Mouse (Mus musculus): ENCODE measurements around the gene Upk2. TPM values are rescaled to one million over a fixed set of nuclear protein-coding genes. Genes with fewer than 3 reads are reported as not detected.
A peak's percentile ranks its signal among the peaks of the same experiment; 100 is the strongest.

The Upk2 gene
- total and polyA plus RNA-seq, 3 experiments: not detected

DNA sequence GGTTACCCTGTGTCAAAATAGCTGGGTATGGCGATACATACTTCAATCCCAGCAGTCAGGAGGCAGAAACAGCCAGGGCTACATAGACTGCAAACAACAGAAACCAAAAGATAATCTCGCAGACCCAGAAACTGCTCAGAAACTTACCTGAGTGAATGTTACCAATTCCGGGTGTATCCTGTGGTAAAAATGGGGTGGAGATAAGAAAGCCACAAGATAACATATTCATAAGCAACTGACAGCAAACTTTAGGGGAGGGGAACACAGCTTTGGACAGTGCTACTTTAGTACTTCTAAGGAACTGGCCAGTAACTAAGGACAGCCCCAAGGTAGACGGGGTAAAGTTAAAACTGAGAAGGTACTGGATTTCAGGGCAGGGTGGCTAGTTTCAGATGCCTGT, 42.5 kb downstream of the Upk2 start:
- no peak for TF ChIP-seq SIN3A (IDR thresholded peaks at IDR 0.05; ENCODE audit: low read length)
- TF ChIP-seq POLR2AphosphoS2 (IDR thresholded peaks at IDR 0.05; ENCODE audit: low read depth, low read length): peak; percentile 47
- TF ChIP-seq CHD2 (IDR thresholded peaks at IDR 0.05; ENCODE audit: low read length): peak; percentile 62; the same call in 1 of the 2 replicates
- TF ChIP-seq CTCF (conservative IDR thresholded peaks at IDR 0.05 in 1 of 2, IDR thresholded peaks at IDR 0.05 in 1 of 2; ENCODE audit: low read depth in 2 of 2, low read length in 2 of 2): no peak
- TF ChIP-seq ZMIZ1 (IDR thresholded peaks at IDR 0.05; ENCODE audit: low read depth, low read length): peak; percentile 58
- no peak for TF ChIP-seq MXI1 (IDR thresholded peaks at IDR 0.05; ENCODE audit: low read depth, low read length)
- TF ChIP-seq BHLHE40 (IDR thresholded peaks at IDR 0.05; ENCODE audit: low read depth, low read length): no peak
- no peak for TF ChIP-seq MYC (IDR thresholded peaks at IDR 0.05; ENCODE audit: low read depth, low read length)
- Histone ChIP-seq H3K4me1 (ENCODE audit: control insufficient read depth in 1 of 2, insufficient read depth in 2 of 2) (peaks cover 5 to 43% of the 10 kb centered on the region in 2 experiments; a peak in 3 of 4 replicates), H3K9me3 (replicated peaks; ENCODE audit: low read length) (no peaks in the 10 kb centered on the region), H3K4me3 (replicated peaks in 1 of 3; ENCODE audit: low read depth in 2 of 3, low read length in 2 of 3, poor library complexity in 1 of 3) (no peak overlapping the region), H3K4me2 (ENCODE audit: insufficient read depth, low read depth, poor library complexity, severe bottlenecking) (no peak overlapping the region), H3K36me3 (replicated peaks in 1 of 2; ENCODE audit: control insufficient read depth in 1 of 2, insufficient read depth in 1 of 2, low read length in 1 of 2) (peaks cover 57 to 77% of the 10 kb centered on the region in 2 experiments), H3K27ac (ENCODE audit: insufficient read depth, low read depth) (no peak overlapping the region), H3K27me3 (replicated peaks) (no peaks in the 10 kb centered on the region), H3K9ac (ENCODE audit: insufficient read depth, low read depth) (no peak overlapping the region), H3K79me2 (replicated peaks; ENCODE audit: control insufficient read depth, extremely low read depth, insufficient read depth, poor library complexity, severe bottlenecking) (peaks cover 26% of the 10 kb centered on the region)
- no peak for DNase-seq (ENCODE audit: extremely low read depth)
- dilution Hi-C loops (cut with MboI; ENCODE audit: extremely low pct_ligation_motif_present, extremely low pct_unique_long_range_greater_than_20kb, low sequenced_read_pairs): no loop called here
- in situ Hi-C loops (cut with MboI; ENCODE audit: low pct_ligation_motif_present, low pct_unique_long_range_greater_than_20kb, low sequenced_read_pairs): no loop called here

- H3K79me2 ChIP-seq (replicated peaks; ENCODE audit: control insufficient read depth, extremely low read depth, insufficient read depth, poor library complexity, severe bottlenecking): peaks cover 26% of the 10 kb centered on the region
- H3K4me1 ChIP-seq (ENCODE audit: control insufficient read depth in 1 of 2, insufficient read depth in 2 of 2): peaks cover 5 to 39% of the 10 kb centered on the region in 2 experiments; a peak in 3 of 4 replicates
- H3K9ac ChIP-seq (ENCODE audit: insufficient read depth, low read depth): no peak overlapping the region
- peaks cover 57 to 77% of the 10 kb centered on the region in 2 experiments for H3K36me3 ChIP-seq (replicated peaks in 1 of 2; ENCODE audit: control insufficient read depth in 1 of 2, insufficient read depth in 1 of 2, low read length in 1 of 2)
- no peak overlapping the region for H3K27ac ChIP-seq (ENCODE audit: insufficient read depth, low read depth)
- H3K27me3 ChIP-seq (replicated peaks): no peaks in the 10 kb centered on the region
- 0 out of 2 replicates have a peak, but pooled peaks have one; percentile 11 for TF ChIP-seq POLR2A (IDR thresholded peaks at IDR 0.05; ENCODE audit: low read depth, low read length)
- TF ChIP-seq SMC3 (IDR thresholded peaks at IDR 0.05; ENCODE audit: low read depth, low read length): no peak
- no peak for TF ChIP-seq TBP (conservative IDR thresholded peaks at IDR 0.05; ENCODE audit: low read depth, low read length)
- 0 out of 2 replicates have a peak, but pooled peaks have one; percentile 22 for TF ChIP-seq ZMIZ1 (IDR thresholded peaks at IDR 0.05; ENCODE audit: low read depth, low read length)
- TF ChIP-seq IRF4 (IDR thresholded peaks at IDR 0.05; ENCODE audit: low read depth, low read length): 0 out of 2 replicates have a peak, but pooled peaks have one; percentile 13
- TF ChIP-seq RCOR1 (conservative IDR thresholded peaks at IDR 0.05; ENCODE audit: low read depth, low read length): 0 out of 2 replicates have a peak, but pooled peaks have one; percentile 36
- peak; percentile 39 for TF ChIP-seq POLR2AphosphoS2 (IDR thresholded peaks at IDR 0.05; ENCODE audit: low read depth, low read length)
- H3K4me3 ChIP-seq (replicated peaks in 1 of 3; ENCODE audit: low read depth in 2 of 3, low read length in 2 of 3, poor library complexity in 1 of 3): no peak overlapping the region
- H3K4me2 ChIP-seq (ENCODE audit: insufficient read depth, low read depth, poor library complexity, severe bottlenecking): no peak overlapping the region
- in situ Hi-C loops (cut with MboI; ENCODE audit: low pct_ligation_motif_present, low pct_unique_long_range_greater_than_20kb, low sequenced_read_pairs) (no loop called here), dilution Hi-C loops (cut with MboI; ENCODE audit: extremely low pct_ligation_motif_present, extremely low pct_unique_long_range_greater_than_20kb, low sequenced_read_pairs) (no loop called here)
- DNase-seq (ENCODE audit: extremely low read depth): no peak
- H3K9me3 ChIP-seq (replicated peaks; ENCODE audit: low read length): no peaks in the 10 kb centered on the region
Measured at GRCm38 (mm10) chr9:44411601-44412130, 43.1 kb downstream of the Upk2 start.
